Mouse (Mus musculus) embryo, embryonic 11.5 days (tissue): ENCODE results near the gene Rab3gap1.
A peak's percentile ranks its signal among the peaks of the same experiment; 100 is the strongest.

Experiments used
- DNase-seq: peaks from one replicate; pipeline ENCODE4 v3.0.0-alpha.2; 2012; ENCODE audit warnings: low read depth, low spot score

Rab3gap1 gene

DNA sequence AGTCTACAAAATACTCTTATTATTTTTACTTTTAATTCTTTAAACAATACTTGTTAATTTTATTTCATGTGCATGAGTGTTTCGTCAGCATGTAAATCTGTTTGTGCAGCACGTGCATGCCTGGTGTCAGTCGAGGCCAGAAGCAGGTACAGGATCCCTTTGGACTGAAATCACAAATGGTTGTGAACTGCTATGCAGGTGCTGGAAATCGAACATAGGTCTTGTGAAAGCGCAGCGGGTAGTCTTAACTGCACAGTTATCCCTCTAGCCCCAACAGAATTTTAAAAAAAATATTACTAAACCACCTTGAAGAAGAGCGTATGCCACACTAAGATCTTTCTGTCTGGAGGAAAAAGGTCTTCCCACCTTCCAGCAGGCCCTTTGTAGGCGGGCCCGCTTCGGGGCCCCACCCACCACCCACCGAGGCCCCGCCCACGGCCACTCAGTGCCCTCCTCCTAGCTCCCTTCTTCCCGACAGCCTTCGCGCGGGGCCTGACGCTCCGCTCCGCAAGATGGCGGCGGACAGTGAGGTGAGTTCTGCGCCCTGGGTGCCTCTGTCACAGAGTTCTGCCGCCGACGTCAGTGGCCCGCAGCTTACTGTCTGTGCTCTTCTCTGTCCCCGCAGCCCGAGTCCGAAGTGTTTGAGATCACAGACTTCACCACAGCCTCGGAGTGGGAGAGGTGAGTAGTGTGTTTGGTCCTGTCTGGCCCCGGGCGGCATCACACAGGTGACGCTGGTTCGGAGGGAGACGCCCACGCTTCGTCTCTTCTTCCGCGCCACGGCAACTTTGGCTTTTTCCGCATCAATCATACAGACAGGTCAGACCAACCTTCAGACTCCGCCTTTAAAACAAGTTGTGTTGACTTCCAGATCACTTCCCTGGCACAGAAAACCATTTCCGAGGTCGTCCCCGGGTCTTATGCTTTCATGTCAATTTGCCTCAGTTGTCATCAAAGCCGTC is at the start of gene Rab3gap1:
TSS of gene Rab3gap1 (plus strand) at position 474 of the 962 bp plus-strand sequence.
- peak; percentile 85 for DNase-seq

DNA sequence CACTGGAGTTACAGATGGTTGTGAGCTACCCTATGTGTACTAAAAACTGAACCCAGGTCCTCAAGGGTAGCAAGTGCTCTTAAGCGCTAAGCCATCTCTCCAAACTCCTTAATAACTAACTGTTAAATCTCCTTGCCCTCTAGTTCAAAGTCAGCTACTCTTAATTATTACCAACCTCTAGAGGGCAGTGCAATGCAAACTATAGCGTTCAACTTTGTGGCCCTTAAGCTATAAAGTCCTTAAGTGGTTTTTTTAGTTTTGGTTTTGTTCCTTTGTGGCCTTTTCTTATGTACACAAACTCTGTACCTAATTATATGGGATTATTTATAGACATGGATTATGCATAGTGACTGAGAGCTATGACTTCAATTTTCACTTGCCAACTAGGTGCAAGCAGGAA is 41.2 kb upstream of the Rab3gap1 start:
- DNase-seq: peak; percentile 42

DNA sequence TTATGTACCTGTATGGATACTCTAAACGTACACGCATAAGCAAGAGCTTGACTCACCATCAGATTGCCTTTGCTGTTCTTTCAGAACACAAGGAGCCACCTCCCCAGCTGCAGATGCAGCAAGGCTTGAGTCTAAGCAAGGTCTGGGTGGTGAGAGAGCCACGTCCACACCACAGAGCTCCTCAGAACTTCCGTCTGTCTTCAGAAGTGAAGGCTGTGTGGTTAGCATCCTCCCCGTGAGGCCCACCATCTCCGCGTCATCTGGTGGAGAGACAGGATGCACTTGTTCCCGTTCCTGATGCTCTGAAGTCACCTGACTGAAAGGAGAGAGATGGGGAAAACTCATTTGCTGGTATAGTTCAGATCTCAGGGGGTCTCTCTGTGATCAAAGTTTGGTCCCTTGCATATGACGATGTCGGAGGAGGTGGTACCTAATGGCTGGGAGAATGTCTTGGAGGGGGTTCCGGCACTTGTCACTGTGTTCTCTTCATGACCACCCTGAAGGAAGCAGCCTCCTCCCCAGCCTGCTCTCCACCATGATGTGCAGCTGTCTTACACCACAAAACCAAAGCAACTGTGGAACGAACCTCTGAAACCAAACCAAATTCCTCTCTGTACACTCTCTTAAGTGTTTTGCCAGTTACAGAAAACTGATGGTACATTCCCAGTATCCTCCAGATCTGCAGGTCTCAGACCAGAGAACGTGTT is 38.2 kb upstream of the Rab3gap1 start:
- no peak for DNase-seq

DNA sequence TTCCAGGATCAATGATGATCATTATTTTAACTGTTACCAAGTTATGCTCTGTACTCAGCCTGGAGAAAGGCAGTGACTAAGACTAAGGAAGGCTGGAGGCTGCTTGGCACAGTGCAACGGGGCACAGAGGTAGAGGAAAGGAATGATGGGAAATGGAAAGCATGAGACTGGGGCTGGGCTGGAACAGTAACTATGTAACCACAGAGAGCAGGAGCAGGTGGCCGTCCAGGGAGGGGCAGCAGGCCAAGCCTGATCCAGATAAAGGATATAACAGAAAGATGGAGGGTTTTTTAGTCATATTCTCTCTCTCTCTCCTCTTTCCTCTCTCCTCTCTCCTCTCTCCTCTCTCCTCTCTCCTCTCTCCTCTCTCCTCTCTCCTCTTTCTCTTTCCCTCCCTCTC is 34.9 kb upstream of the Rab3gap1 start:
- no peak for DNase-seq

DNA sequence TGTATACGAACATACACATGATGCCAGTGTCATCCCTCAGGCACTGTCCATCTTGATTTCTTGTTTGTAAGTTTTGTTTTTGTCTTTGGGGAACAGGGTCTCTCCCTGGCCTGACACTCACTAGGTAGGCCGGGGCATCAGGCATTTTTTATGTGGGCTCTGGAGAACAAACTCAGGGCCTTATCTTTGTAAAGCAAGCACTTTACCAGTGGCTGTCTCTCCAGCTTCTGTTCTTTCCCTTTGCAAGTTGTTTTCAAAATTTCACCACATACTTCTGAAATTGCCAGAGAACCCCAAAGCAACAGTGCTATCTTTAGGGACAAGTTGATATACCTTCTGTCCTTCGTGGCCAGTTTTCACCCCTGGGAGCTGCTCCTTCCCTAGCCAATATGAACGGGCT is 34.4 kb upstream of the Rab3gap1 start:
- no peak for DNase-seq

DNA sequence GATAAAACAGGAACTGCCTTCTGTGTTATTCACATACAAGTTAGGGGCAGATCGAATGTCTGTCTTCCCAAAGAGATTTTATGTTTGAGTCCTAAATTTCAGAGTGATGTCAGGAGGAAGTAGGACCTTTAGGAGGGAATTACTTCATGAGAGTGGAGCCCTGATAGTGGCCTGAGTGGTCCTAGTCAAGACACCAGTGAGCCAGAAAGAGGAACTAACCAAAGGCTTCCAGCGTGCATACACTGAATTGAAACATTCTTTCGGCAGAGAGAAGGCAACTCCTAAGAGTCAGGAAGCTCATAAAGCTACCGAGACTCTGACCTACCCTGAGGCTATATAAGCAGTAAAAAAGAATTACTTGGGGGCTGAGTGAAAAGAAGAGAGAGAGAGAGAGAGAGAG is 32.0 kb upstream of the Rab3gap1 start:
- DNase-seq: no peak

DNA sequence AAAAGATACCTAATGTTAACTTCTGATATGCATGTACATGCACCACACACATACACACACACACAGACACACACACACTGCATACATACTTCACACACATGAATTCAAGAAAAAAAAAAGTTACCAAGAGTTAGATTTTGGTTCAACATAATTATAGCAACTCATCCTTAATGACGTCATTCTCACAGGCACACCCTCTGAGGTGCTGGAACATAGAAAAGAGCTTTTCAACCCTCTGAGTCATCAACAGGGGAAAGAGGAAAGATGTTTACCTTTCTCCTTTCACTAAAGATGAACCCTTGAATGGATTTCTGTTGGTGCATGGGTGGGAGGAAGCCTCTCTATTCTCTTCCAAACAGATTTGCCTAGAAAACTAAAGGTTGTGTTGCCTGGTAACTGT is 30.0 kb upstream of the Rab3gap1 start:
- no peak for DNase-seq

DNA sequence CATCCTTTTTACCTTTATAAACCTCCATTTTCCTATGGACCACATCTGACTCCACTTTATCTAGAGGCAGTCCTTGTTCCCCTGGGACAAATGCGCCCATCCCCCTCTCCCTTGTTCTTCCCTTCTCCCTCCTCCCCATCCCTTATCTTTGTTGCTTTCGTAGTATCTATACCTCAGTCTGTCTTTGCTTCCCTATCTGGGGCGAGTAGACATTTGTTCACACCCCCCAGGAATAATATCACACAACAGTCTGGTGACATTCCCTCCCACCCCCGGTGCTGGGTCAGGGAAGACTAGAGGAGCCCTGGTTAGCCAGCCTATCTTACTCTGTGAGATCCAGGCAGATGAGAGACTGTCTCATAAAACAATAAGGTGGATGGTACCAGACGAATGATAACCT is 23.1 kb upstream of the Rab3gap1 start:
- DNase-seq: no peak

DNA sequence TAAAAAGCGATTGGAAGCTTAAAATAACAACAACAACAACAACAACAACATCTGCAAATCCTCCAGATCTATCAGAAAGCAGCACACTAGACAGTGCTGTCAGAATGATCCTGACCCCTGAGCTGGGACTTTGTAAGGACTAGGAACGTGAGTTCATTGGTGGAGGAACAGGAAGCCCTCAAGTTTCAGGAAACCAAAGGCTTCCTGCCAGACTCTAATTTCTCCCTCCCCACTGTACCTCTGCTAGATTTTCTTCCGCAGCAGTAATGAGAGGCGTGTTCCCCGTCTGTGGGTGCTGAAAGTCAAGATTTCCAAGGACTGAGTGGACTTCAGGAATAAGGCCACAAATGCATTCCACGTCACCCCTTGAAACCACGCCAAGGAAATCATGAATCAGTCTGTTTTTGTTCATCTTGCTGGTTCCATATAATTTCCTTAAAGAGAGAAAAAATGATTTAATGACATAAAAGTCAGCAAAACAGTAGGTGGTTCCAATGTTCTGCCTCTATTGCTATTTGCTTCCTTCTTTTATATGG is 18.4 kb upstream of the Rab3gap1 start:
- DNase-seq: no peak

DNA sequence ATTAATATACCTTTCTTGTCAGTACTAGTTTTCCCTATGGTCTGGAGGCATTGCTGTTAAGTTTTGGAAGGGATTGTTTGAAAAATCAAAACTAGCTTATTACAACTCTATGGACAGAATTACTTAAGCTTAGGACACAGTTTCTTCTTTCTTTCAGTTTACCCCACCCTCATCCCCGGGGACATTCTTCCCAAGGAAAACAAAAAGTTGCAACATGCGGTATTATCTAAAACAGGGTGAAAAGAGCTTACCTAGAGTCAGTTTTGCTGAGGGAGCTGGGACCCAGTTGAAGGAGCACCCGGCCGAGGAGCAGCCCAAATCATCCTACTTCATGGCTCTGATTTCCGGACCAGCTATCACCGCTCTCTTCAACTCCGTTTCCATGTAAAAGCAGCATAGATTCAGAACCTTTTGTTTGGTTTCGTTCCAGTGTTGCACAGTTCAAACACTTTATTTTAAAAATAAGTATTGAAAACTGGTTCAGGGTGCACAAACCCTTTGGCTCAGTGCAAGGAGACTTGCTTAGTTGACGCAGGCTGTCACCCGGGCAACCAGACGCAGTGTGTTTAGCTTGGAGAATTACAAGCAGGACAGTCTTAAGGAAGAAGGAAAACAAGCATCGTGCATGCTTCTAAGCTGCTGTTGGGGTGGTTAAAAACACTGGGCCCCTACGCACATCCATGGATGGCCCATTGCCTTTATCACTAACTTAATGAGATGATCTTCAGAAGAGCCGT is 13.9 kb upstream of the Rab3gap1 start, which contains the start of gene Map3k19:
TSS of gene Map3k19 (minus strand) at position 546 of the 737 bp plus-strand sequence.
- DNase-seq: no peak

DNA sequence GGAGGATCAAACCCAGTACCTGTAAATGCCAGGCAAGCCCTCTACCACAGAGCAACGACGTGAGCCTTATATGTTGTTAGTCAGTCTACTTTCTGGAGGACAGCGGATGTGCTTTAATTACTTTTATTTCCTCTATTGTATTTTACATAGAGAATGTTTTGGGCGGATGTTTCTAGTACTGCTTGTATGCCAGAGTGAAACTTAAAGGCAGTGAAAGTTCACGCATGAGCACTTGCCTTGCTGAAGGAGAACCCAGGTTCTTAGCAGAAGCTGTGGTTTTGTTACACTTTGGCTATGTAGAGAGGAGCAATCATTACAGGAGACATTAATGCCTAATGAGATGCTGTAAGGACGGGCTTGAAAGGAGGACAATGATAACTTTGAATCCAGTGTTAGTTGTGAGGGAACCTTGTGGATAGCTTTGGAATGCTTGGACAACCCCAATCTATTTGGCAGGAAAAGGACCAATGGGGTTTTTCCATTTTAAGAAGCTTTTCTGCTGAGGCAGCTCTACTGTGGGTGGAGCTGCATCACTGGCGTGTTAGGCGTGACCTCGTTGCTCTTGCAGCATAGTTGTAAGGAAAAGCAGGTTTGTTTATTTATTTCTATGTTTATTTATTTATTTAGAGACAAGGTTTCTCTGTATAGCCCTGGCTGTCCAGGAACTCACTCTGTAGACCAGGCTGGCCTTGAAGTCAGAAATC is 9.5 kb upstream of the Rab3gap1 start:
- DNase-seq: no peak

DNA sequence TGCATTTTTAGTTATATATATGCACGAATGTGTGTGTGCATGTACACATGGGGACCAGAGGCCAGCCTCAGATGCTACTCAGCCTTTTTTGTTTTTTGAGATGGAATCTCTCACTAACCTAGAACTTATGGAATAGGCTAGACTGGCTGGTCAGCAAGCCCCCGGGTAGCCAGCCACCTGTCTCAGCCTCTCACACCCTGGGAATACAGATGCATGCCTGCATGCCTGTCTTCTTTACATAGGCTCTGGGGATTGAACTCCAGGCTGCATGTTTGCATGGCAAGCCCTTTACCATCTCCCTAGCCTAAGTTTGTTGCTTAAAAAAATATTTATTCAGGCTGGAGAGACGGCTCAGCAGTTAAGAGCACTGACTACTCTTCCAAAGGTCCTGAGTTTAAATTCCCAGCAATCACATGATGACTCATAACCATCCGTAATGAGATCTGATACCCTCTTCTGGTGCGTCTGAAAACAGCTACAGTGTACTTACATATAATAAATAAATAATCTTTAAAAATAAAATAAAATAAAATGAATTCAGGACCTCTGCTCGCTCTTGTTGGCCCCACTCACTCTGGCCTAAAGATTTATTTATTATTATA is 8.7 kb upstream of the Rab3gap1 start:
- no peak for DNase-seq

DNA sequence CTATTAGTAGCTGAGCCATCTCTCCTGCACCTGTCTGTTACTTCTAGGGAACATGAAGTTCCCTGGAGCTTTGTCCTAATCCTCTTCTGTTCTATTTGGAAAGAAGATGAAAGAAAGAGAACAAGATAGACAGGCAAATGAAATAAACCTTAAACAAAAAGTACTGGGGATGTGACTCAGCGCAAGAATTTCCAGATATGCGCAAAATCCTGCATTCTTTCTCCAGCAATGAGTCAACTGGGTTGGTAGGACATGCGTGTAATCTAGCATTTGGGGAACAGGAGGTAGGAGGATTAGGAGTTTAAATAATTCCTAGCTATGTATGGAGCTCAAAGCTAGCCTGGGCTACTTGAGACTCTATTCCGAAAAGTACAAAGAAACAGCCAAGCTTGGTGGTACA is 8.1 kb upstream of the Rab3gap1 start:
- no peak for DNase-seq

DNA sequence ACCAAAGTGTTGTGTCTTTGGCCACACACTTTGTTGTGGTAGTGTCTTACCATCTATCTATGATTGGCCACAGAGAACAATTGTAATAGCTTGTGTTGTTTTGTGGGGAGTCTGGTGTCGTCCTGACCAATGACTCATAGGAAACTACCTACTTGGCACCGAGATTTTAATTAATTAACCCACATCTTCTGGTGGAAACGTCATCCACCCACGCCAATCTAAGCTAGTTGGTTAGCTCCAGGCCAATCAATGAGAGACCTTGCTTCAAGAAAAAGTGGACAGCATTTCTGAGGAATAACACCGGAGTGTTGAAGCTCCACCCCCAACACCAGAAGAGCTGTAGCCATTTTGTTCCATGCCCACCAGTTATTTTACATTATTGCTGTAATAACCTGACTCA is 6.7 kb upstream of the Rab3gap1 start:
- no peak for DNase-seq

DNA sequence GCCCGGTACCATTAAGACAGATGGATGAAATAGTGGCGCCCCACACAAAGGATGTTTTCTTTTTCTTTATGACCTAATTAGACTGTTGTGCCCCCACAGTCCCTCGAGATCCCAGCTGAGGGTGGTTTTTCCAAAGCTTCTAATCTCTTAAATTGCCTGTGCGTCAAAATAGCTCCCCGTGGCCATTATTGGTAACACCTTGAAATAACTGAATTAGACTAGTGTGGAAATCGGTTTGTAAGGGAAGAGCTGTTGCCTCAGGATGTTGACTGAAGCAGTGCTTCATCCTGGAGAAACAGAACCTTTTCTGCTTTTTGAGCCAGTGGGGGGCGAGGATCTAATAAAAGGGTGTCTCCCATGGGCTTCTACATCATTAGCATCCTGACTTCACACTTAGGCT is 4.8 kb upstream of the Rab3gap1 start:
- no peak for DNase-seq

DNA sequence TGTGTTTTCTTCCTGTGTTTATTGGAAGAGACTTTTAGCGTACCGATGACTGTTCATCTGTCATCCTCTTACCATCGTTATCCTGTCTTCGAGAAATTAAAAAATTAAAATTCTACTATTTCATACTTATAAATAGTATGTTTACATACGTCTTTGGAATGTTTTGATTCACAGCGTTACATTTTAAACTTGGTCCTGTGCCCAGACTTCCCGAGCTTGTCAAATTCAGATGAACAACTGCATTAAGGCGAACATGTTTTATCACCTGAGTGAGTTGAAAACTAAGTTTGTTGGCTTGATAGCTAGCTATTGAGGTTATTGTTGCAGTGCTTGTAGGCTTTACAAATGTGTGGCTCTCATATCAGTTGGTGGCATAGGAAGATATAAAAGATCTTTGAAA is 703 bp downstream of the Rab3gap1 start:
- no peak for DNase-seq

DNA sequence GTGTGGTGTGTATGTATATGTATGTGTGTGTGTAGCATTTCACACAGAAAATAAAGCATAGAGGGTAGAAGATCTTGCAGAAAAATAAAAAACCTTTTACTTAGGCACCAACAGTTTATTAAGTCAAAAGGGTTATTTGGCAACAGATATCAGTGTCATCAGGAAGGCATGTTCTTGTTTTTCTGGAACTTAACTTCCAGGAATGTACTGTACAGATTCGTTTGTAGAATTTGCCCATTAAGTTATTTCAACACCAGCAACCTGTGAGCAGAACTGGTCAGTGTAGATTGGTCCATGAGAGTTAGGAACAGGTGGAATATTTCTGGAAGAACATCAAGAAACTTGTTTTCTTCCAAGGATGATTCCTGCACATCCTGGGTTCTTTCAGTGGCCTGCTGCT is 30.8 kb downstream of the Rab3gap1 start:
- no peak for DNase-seq

DNA sequence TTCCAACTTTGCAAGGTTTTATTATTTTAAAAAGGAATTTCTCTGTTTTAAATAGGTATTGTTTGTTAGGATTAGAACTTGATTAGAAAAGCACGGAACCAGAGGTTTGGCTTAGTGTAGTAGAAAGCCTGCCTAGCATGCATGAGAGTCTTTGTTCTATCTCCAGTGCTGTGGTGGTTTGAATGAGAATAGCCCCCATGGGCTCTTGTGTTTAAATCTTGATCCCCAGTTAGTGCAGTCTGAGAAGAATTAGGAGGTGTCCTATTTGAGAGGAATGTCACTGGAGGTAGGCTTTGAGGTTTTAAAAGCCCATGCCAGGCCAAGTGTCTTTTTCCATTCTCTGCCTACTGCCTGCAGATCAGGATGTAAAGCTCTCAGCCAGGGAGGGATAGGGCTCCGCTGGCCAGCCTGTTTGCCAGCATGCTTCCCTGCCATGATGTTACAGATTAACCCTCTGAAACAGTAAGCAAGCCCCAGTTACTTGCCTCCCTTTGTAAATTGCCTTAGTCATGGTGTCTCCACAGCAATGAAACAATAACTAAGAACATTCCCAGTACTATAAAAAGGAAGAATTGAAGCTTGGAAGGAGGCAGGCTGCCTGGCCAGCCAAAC is 36.3 kb downstream of the Rab3gap1 start:
- no peak for DNase-seq

DNA sequence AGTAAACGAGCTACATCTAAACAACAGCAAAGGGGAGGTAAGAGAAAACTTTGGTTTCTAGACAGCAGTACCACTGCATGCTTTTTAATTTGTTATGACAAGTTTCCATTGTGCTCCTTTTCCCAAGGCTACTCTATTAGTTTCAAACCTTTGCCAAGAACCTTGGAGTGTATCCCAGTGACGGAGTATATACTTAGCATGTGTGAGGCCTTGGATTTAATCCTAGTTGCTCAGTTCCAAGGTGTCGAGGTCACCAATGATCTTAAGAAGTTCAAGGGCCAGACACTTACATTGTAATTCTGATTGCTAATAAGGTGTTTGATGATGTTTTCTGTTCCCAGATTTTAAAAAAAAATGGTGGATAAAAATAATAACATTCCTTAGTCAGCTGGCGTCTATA is 44.5 kb downstream of the Rab3gap1 start:
- no peak for DNase-seq

DNA sequence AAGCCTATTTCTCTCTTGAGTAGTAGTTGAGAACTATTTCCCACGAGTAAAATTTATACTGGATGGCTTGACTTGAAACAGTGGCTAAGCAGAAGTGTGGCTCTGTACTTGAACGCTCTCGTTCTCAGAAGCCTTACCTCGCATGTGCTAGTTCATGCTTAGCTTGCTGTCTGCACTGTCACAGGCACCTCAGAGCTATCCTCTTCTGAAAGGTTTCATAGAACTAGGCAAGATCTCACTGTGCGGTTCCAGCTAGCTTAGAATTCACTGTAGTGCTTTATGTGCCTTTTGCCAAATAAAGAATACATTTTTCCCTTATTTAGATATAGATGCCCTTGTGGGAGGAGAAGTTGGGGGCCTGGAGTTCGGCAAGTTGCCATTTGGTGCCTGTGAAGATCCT is 46.7 kb downstream of the Rab3gap1 start:
- DNase-seq: no peak
